Mouse (Mus musculus) urinary bladder, postnatal 4 days (tissue): Measurements from ENCODE around the gene Hoxb8.

Experiments
- DNase-seq, 2 experiments: peaks; one replicate each; pipeline ENCODE4 v3.0.0; 2021 to 2022; ENCODE audit warnings: low spot score in 2 of 2

Gene Hoxb8

DNA sequence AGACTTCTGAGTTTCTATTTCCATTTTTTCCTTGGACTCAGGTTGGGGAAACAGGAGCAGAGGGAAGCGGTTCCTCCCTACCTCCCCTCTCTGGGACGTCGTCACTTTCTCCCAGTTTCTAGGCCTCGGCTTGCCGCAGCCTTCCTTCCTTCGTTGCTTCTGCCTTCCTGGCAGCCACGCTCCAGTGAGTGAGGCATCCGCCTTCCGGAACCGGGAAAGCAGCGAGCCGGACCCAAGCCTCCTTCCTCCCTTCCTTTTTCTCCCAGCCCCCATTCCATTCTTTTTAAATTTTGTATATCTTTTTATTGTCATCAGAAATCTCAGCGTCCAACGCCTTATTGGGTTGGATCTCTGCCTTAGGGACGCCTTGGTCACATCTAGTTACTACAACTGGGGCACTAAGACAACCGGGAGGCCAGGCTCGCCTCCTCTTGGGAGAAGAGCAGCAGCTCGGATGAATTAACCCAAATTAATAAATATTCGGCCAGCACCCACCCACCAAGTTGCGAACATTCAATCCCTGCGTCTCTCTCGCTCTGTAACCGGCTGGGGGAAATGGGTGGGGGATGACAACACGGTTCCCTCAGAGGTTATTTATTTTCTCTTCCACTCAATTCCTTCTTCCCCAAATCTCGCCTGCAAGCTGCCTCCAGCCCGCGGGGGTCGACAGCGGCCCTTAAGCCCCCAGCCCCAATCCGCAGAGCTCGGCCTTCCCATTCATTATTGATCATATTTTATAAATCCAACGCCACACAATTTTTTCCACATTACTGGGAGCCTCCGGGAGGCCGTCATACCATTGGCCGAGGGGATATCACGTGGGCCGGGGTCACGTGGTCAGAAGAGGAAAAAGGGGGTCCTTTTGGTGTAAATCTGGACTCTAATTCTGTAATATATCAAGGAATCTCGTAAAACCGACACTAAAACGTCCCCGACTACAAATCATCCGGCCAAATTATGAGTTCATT lies 4.3 kb downstream of the Hoxb8 start, which contains the start of gene Hoxb7:
TSS of gene Hoxb7 (plus strand) at position 853 of the 968 bp plus-strand sequence.
- DNase-seq: no peak

DNA sequence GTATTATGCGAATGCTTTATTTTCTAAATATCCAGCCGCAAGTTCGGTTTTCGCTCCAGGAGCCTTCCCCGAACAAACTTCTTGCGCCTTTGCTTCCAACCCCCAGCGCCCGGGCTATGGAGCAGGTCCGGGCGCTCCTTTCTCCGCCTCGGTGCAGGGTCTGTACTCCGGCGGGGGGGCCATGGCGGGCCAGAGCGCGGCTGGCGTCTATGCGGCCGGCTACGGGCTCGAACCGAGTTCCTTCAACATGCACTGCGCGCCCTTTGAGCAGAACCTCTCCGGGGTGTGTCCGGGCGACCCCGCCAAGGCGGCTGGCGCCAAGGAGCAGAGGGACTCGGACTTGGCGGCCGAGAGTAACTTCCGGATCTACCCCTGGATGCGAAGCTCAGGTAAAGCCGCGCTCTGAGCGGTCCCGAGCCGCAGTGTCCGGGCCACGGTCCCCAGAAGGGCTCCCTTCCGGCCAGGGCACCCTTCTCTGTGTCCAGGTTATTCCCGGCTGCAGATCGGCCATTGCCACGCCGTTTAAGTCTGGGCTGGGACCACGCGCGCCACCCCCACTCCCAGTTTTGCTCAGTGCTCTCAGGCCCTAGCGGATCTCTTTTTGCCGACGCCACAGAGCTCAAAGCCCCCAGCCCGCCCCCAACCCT lies 5.2 kb downstream of the Hoxb8 start:
- no peak for DNase-seq

DNA sequence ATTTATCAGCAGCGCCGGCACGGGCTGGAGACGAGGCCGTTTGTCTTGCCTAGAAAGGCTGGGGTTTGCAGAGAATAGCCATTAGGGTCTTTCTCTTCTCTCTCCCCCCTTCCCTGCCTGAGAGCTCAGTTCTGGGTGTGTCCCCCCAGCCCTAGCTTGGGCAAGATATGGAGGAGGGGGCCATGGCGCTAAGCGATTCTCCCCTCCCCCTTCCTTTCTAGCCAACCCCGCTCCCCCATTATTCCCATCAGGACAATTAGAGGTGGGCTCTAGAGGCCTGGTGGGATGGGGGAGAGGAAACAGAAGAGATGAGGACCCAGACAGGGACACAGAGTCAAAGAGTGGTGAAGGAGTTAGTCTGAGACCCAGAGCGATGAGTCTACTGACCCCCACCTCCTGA lies 5.7 kb downstream of the Hoxb8 start:
- DNase-seq: no peak

DNA sequence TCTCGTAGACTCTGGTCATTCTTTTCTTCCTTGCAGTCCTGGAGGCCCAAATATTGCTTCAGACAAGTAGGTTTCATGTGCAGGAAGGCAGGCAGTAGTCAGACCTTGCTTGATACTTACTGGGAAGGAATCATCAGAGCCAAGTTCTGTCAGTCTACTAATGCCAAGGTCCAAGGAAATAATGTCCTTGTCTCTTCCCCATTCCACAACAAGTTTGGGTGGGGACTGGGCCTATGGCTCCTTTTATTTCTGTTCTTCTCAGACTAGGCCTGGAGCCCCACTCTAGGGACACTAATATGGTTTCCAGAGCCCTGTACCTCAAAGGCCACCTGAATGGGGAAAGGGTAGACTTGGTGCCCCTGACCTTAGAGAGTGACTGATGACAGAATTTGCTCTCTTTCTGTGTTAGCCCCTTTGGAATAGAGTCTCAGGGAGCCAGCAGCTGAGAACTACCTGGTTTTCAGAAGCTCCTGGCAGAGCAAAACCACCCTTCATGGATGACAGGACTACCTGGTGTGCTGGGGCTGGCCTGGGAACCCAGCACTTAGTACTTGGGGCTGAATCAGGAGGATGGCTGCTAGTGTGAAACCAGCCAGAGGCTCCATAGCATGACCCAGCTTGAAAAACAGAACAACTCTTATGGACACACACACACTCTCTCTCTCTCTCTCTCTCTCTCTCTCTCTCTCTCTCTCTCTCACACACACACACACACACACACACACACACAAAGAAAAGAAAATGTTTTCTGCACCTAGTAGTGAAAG lies 6.9 kb downstream of the Hoxb8 start:
- no peak for DNase-seq

DNA sequence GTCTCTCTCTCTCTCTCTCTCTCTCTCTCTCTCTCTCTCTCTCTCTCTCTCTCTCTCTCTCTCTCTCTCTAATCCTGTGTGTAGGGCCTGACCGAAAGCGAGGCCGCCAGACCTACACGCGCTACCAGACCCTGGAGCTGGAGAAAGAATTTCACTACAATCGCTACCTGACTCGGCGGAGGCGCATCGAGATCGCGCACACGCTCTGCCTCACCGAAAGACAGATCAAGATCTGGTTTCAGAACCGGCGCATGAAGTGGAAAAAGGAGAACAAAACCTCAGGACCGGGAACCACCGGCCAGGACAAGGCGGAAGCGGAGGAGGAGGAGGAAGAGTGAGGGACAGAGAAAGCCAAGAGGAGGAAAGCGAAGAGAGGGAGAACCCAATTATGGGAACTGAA lies 7.6 kb downstream of the Hoxb8 start:
- no peak for DNase-seq

DNA sequence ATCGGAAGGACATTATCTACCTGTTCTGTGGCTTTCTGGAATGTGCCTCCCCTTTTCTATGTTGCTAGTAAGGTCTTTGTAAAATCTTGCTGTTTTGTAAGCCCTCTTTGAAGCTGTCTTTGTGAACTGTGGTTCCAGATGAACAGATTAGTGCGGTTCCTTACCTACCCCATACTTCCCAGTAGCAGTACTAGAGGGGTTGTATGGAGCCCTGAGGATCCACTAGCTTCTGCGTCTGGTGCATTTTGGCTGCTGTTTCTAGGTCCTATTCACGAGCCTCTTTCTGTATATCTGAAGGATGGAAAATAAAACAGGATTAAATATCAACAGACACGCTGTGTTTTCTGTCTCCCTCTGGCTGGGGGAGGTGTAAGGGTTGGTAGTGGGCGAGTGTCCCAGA lies 8.1 kb downstream of the Hoxb8 start:
- DNase-seq: no peak

DNA sequence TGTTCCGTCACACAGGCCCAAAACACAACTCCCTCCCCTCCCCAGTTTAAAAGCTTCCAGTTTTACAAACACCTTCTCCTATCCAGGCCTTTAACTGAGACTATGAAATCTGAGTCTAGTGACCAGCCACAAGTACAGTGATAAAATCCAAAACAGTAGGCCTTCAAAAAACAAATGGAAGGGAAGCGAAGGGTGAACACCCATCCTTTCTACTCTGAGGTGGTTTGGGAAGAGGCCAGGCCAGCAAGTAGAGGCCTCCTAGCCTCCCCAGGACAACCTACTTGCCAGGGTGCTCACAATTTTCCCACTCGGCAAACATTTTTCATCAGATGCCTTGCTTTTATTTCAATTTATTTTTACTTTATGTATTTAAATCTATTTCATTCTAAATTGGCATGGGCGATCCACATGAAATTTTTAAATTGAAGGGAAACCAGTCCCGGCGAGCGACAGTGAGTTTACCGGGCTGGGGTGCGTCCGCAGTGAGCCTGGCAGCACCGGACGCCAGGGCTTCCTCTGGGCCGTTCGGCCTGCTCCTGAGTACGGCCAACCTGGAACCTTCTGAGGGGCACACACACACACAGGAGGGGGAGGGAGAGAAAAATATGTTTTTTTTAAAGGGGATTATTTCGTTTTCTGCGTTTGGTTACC lies 9.1 kb downstream of the Hoxb8 start:
- DNase-seq: no peak

DNA sequence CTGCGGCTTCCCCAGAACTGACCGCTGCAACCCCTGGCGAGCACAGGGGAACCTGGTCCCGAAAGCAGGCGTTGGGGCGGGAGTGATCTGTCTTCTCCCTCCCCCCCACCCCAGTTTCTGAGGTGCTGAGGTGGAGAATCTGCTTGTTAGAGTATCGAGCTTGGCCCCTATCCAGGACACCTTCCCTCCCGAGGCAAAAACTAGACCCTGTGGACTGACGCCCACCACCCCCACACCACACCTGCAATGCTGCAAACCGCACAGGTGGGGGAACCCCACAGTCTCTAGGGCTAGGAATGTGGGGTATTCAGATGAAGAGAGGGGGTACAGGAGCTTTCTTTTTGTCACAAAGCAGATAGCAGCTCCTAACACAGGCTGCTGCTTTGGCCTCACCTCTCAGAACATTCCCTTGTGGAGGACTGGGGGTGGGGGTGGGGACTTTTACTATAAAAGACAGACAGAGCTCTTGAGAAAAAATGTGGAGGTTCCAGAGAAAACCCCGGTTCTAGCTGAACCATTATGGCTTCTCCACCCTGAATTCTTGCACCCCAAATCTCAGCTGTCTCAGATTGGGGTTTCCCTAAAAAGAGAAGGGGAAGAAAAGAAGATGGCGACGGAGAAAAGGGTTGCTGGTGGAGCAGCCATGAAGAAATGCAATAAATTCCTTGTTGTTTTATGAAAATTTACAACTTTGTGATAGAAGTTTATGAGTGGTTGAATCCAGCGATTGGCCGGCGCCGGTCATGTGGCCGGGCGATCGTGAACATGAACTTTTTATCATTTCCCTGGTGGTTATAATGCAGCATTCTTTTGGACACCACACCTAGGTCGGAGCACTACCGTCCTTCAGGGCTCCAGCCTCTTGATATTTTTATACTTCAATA lies 10.2 kb downstream of the Hoxb8 start, which contains the start of gene Hoxb6:
TSS of gene Hoxb6 (plus strand) at position 796 of the 884 bp plus-strand sequence.
- DNase-seq: no peak

DNA sequence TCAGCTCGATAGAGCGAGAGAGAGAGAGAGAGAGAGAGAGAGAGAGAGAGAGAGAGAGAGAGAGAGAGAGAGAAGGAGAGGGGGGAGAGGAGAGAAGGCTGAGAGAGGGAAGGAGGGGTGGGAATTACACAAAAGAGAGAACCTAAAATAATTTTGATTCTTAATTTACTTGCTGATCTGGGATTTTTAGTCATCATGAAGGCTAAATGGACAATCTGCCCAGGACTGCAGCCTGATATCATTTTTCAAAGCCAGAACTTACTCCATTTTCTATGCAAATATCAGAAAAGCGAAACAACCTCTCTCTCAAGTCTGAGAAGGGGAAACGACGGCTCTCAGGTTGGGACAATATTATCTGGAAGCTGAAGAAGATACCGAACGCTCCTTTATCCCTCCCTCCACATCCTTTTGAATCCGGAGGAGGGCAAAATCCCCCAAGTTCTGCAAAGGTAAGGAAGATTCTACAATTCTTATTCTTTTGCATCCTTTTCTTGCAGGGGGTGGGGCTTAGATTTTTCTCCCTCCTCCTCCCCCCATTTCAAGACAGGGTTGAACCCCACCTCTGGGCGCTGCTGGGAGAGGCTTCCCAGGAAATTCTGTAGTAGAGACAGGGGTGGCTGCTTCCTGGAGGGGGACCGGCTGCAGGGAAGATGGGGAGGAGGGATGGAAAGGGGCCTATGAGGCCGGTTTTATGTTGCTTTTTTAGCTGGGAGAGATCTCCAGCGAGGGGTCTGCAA lies 11.0 kb downstream of the Hoxb8 start:
- DNase-seq: no peak

DNA sequence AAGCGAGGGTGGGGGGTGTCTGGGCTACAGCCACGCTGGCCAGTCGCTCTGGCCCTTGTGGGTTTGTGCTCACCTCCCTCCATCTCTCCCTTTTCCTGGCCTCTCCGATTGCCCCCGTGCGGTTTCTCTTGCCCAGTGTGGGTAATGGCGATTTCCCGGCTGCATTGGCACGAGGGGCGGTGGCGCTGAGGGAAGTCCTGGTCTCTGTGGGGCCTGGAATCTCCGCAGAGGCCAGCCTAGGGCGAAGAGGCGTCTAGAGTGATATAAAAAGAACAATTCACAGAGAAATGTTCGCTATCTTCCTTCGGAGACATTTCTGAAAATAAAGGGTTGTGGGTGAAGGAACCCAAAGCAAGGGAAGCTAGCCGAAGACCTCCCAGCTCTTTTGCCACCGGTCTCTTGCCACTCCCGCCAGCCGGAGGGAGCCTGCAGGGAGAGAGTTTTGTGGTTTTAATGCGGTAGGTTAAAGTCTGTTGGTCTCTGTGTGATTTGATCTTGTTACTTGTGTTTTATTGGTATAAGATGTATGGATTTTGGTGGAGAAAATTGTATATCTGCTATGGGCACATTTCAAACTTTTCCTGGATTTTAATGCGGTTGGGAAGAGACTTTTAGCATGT lies 11.7 kb downstream of the Hoxb8 start:
- DNase-seq: no peak

DNA sequence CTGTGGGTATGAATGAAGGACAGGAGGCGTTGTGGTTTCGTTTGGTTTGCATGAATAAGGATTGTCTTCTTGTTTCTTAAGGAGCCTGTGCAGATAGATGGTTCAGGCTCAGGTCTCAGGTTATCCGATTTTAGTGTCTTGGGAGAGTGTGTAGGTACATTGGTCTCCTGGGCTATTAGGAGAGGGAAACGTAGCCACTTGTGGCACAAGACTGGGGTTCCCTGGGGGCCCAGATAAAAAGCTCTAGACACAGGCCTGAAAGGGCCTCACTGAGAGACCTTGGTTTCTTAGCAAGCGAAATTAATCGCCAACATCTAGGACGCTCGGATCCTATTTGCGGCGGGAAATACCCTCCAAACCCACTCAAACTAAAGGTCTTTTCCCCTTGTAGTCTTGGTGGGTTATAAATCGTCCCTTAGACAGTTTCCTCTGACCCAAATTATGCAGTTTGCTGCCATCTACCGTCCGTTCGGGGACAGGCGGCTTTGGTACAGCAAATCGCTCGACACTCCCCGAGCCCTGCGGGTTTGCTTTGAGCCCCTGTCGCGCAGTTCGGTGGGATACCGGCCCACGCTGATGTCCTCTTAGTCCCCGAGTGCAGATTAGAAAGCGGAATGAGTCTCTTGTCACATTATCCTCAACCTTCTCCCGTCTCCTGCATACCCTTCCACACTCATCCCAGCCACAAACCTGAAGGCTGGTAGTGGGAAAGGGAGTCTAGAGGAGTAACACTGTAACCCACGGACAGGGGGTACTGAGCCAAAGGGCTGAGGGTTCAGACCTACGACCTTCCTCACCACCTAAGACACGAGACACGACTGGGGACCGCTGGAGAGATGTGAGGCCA lies 12.8 kb downstream of the Hoxb8 start:
- DNase-seq: no peak

DNA sequence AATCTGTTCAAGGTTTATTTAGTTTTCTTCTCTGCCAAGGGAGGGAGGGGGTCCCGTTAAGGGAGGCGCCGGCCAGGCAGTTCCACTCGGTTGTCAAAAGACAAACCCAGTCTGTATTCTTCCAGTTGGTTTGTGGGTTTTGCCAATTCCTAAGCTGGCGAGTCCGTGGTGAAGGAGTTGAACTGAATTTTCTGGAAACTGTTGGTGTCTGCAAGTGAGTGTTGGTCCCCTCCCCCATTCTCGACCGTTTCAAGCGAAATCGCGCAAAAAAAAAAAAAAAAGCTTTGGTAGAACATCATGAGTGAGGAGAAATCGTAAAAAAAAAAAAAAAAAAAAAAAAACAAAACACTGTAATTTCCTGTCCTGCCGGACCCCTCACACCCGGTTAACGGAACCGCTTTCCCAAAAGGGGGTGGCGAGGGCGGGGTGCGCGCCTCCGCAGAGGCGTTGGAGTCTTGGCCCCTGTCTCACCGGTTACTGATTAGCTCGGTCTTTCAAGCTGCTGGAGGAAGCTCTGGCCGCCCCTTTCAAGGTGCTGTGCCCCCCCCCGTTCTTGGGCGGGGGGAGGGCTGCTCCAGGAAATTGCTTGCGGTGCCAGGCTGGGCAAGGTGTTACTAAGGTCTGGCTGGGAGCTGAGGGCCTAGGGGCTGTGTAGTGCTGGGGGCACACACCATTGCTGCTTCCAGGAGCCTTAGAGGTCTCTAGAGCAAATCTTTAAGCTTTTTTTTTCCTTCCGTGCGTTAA lies 13.6 kb downstream of the Hoxb8 start:
- DNase-seq: no peak

DNA sequence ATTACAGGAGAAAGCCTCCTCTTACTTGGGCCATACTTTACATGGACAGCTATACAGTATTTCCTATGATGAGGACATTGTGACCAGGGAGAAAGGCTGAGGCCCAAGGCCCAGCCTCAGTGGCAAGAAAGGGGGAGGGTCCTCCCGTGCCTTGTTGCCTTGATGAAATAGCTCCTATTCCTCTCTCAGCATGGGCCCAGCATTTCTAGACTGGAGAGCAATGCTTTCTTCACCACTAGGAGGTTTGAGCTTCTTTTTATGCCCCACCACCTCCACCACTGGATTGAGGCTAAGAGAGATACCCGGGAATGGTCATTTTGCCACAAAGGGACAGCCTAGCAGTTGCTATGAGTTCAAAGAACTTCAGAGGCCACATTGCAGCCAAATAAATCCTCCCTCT lies 15.3 kb downstream of the Hoxb8 start:
- DNase-seq: no peak

DNA sequence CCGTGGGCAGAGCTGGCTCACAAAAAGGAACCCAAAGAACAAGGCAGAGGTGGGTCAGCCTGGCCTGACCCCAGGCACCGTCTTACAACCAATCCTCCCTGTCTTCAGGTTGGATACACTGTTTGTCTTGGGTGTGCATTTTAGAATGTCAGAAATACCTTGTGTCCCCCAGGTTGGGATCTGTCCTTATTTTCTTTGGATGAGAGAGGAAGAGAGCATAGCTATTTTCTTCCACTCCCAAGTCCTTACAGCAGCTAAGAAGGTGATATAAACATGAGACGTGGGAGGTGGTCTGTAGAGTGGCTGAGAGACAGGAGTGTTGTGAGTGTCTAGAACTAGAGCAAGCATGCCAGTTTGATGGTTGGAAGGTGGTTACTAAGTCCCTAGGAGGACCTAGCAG lies 15.7 kb downstream of the Hoxb8 start:
- DNase-seq: no peak

DNA sequence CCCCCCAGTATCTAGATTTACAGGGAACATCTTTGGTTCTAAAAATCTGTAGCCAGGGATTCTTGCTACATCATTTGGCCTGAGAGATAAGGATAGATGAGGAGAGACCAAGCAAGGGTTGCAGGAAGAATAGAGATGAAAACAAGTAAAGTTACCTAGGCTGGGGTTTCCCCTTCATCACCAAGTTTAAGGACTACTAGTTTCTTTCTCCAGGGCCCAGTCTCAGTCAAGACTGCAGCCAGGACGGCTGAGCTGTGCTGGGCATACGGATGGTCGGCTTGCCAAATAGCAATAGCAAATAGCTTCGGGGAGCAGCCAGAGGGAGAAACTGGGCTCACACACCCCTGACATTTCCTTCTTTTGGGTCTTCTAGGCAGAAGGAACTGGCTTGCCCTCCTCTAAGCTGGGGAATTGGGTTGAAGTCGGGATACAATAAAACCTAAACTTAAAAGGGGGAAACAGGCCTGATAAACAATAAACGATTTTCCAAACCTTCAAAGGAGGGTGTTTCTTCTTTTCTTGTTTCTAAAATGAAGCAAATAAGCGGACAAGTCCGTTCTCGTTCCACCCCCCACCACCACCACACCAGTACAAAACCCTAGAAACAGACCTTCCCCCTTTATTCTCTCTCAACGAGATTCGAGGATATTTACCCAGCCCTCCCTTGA lies 16.4 kb downstream of the Hoxb8 start:
- no peak for DNase-seq

DNA sequence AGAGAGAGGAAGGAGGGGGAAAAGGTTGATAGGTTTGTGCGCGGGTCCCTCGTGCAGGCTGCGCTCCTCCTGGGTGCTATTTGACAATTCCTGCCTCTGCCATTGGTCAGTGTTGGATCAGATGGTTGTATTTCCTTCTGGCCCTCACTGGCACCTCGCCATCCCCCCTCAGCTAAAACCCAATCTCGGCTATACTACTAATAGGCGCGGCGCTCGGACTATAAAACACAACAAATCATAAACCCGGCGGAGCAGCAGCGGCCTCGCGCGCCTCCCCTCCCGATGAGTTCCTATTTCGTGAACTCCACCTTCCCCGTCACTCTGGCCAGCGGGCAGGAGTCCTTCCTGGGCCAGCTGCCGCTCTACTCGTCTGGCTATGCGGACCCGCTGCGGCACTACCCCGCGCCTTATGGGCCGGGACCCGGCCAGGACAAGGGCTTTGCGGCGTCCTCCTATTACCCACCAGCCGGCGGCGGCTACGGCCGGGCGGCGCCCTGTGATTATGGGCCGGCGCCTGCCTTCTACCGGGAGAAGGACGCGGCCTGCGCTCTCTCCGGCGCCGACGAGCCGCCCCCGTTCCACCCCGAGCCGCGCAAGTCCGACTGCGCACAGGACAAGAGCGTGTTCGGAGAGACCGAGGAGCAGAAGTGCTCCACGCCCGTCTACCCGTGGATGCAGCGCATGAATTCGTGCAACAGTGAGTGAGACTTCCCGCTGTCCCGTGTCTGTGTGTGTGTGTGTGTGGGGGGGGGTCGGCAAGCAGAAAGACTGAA lies 17.4 kb downstream of the Hoxb8 start:
- no peak for DNase-seq

DNA sequence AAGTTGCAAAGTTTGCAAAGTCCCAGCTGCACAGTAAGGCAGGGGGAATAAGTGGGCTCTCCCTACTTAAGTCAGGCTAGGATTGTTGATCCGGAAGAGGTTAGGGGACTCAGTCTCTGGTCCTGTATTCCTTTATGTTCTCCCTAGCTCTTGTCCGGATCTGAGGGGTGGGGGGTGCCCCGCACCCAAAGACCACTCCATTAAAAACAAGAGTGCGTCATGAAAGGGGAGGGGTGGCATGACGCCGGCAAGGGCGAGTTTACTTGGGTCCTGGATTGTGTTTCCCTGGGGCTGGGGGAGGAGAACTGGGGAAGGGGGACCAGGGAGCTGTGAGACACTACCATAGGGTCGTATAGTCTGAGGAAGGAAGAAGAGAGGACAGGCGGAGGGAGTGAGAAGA lies 18.1 kb downstream of the Hoxb8 start:
- DNase-seq: no peak
